Mouse (Mus musculus): ENCODE results near the gene Kcnab2. TPM values are rescaled to one million over a fixed set of nuclear protein-coding genes. Genes with fewer than 3 reads are reported as not detected.

Kcnab2 gene
- polyA plus RNA-seq, 1 experiment from 2014 or later, result 9.2 TPM

- WGBS, result 77% methylated on average over 10 of the region's 10 CpGs
- Histone ChIP-seq H3K4me1 (ENCODE audit: control insufficient read depth, insufficient read depth, low read length) (no peaks in the 10 kb centered on the region), H3K9me3 (ENCODE audit: control insufficient read depth, low read length) (no peaks in the 10 kb centered on the region)
Observed at GRCm38 (mm10) chr4:152446178-152446577, 31.5 kb downstream of the Kcnab2 start.

GRCm38 (mm10) chr4:152441536-152441935 lies 36.1 kb downstream of the Kcnab2 start:
- Histone ChIP-seq H3K4me3 (ENCODE audit: low read depth, low read length) (no peak overlapping the region), H3K9ac (ENCODE audit: low read depth, low read length) (no peak overlapping the region), H3K36me3 (ENCODE audit: control insufficient read depth, insufficient read depth, low read length) (no peaks in the 10 kb centered on the region), H3K4me1 (ENCODE audit: control insufficient read depth, insufficient read depth, low read length) (no peaks in the 10 kb centered on the region), H3K4me2 (ENCODE audit: low read depth, low read length) (no peak overlapping the region), H3K27ac (replicated peaks; ENCODE audit: low read depth, low read length) (no peak overlapping the region), H3K27me3 (replicated peaks; ENCODE audit: control insufficient read depth, insufficient read depth, low read length) (no peaks in the 10 kb centered on the region), H3K9me3 (ENCODE audit: control insufficient read depth, low read length) (no peaks in the 10 kb centered on the region)
- 36% methylated on average over 9 of the region's 9 CpGs for WGBS
- no peak for ATAC-seq (ENCODE audit: low read depth)
- no peak for DNase-seq (ENCODE audit: low spot score)

More at GRCm38 (mm10) chr4:152446178-152446577, 31.5 kb downstream of the Kcnab2 start:
- no peak overlapping the region for H3K9ac ChIP-seq (ENCODE audit: low read depth, low read length)
- no peak overlapping the region for H3K4me2 ChIP-seq (ENCODE audit: low read depth, low read length)
- H3K27me3 ChIP-seq (replicated peaks; ENCODE audit: control insufficient read depth, insufficient read depth, low read length), result no peaks in the 10 kb centered on the region
- H3K27ac ChIP-seq (replicated peaks; ENCODE audit: low read depth, low read length), result no peak overlapping the region
- no peak overlapping the region for H3K4me3 ChIP-seq (ENCODE audit: low read depth, low read length)
- ATAC-seq (ENCODE audit: low read depth) (peak; percentile 31; the same call in 1 of the 2 replicates), DNase-seq (ENCODE audit: low spot score) (peak; percentile 26)
- no peaks in the 10 kb centered on the region for H3K36me3 ChIP-seq (ENCODE audit: control insufficient read depth, insufficient read depth, low read length)

- H3K9ac ChIP-seq (ENCODE audit: low read depth, low read length), result no peak overlapping the region
- H3K4me2 ChIP-seq (ENCODE audit: low read depth, low read length), result no peak overlapping the region
- no peaks in the 10 kb centered on the region for H3K36me3 ChIP-seq (ENCODE audit: control insufficient read depth, insufficient read depth, low read length)
- no peaks in the 10 kb centered on the region for H3K9me3 ChIP-seq (ENCODE audit: control insufficient read depth, low read length)
- no peak overlapping the region for H3K27ac ChIP-seq (replicated peaks; ENCODE audit: low read depth, low read length)
- DNase-seq (ENCODE audit: low spot score) (no peak), ATAC-seq (ENCODE audit: low read depth) (no peak)
- H3K4me3 ChIP-seq (ENCODE audit: low read depth, low read length), result no peak overlapping the region
- whole genome bisulfite sequencing, result 60% methylated on average over 9 of the region's 9 CpGs
- no peaks in the 10 kb centered on the region for H3K27me3 ChIP-seq (replicated peaks; ENCODE audit: control insufficient read depth, insufficient read depth, low read length)
- no peaks in the 10 kb centered on the region for H3K4me1 ChIP-seq (ENCODE audit: control insufficient read depth, insufficient read depth, low read length)
Observed at GRCm38 (mm10) chr4:152440882-152441281, 36.8 kb downstream of the Kcnab2 start.

DNA sequence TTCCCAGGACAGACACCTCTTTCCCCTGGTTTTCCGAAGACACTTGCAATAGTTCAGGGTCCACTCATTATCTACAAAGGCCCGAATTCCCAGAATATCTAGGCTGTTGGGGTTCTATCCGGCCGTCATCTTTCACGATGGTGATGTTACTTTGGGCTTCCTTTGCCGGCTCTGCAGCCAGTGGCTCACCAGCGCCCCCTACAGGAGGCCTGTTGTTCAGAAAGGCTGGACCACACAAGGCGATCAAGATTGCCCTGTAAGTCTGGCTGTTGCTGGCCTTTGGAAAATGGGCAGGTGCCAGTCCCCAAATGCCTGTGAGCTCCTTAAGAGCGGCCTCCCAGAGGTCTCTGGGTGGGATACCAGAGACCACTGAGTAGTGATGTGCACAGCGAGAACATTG lies 42.4 kb downstream of the Kcnab2 start:
- peak; percentile 75 for ATAC-seq (ENCODE audit: low read depth)
- WGBS, result 13% methylated on average over 10 of the region's 10 CpGs
- no peaks in the 10 kb centered on the region for H3K4me1 ChIP-seq (ENCODE audit: control insufficient read depth, insufficient read depth, low read length)

DNA sequence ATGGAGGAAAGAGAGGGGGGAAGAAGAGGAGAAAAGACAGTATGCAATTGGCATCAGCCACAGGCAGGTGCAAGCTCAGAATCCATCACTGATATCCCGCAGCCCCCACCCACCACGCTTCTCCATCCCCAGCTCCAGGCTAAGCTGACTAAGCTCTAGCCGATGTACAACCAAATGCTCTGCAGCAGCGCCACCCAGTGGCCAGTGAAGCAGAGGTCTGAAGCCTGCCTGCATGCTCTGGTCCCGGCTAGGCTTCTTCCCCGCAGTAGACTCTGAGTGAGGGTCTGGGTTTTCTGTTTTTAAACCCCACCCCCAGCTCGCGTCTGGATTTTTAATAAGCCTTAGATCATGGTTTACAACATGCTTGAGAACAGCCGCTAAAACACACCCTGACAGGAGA lies 42.8 kb downstream of the Kcnab2 start:
- no peaks in the 10 kb centered on the region for H3K9me3 ChIP-seq (ENCODE audit: control insufficient read depth, low read length)
- no peaks in the 10 kb centered on the region for H3K27me3 ChIP-seq (replicated peaks; ENCODE audit: control insufficient read depth, insufficient read depth, low read length)
- H3K9ac ChIP-seq (ENCODE audit: low read depth, low read length), result no peak overlapping the region
- H3K4me2 ChIP-seq (ENCODE audit: low read depth, low read length), result peak overlapping the region; percentile 44
- DNase-seq (ENCODE audit: low spot score), result peak; percentile 92
- no peaks in the 10 kb centered on the region for H3K36me3 ChIP-seq (ENCODE audit: control insufficient read depth, insufficient read depth, low read length)
- H3K4me3 ChIP-seq (ENCODE audit: low read depth, low read length), result peak overlapping the region; percentile 14
- whole genome bisulfite sequencing, result 0% methylated on average over 9 of the region's 9 CpGs
- H3K4me1 ChIP-seq (ENCODE audit: control insufficient read depth, insufficient read depth, low read length), result no peaks in the 10 kb centered on the region
- ATAC-seq (ENCODE audit: low read depth), result peak; percentile 93
- H3K27ac ChIP-seq (replicated peaks; ENCODE audit: low read depth, low read length), result no peak overlapping the region

More for the DNA sequence above, 42.4 kb downstream of the Kcnab2 start:
- no peak overlapping the region for H3K9ac ChIP-seq (ENCODE audit: low read depth, low read length)
- H3K27ac ChIP-seq (replicated peaks; ENCODE audit: low read depth, low read length), result no peak overlapping the region
- H3K4me2 ChIP-seq (ENCODE audit: low read depth, low read length), result peak overlapping the region; percentile 44
- no peaks in the 10 kb centered on the region for H3K36me3 ChIP-seq (ENCODE audit: control insufficient read depth, insufficient read depth, low read length)
- no peaks in the 10 kb centered on the region for H3K9me3 ChIP-seq (ENCODE audit: control insufficient read depth, low read length)
- DNase-seq (ENCODE audit: low spot score), result peak; percentile 41
- H3K27me3 ChIP-seq (replicated peaks; ENCODE audit: control insufficient read depth, insufficient read depth, low read length), result no peaks in the 10 kb centered on the region
- H3K4me3 ChIP-seq (ENCODE audit: low read depth, low read length), result peak overlapping the region; percentile 14

GRCm38 (mm10) chr4:152432308-152432707 lies 45.4 kb downstream of the Kcnab2 start:
- Histone ChIP-seq H3K4me2 (ENCODE audit: low read depth, low read length) (no peak overlapping the region), H3K4me1 (ENCODE audit: control insufficient read depth, insufficient read depth, low read length) (no peaks in the 10 kb centered on the region), H3K27ac (replicated peaks; ENCODE audit: low read depth, low read length) (no peak overlapping the region), H3K9me3 (ENCODE audit: control insufficient read depth, low read length) (no peaks in the 10 kb centered on the region), H3K4me3 (ENCODE audit: low read depth, low read length) (no peak overlapping the region), H3K9ac (ENCODE audit: low read depth, low read length) (no peak overlapping the region), H3K27me3 (replicated peaks; ENCODE audit: control insufficient read depth, insufficient read depth, low read length) (no peaks in the 10 kb centered on the region), H3K36me3 (ENCODE audit: control insufficient read depth, insufficient read depth, low read length) (no peaks in the 10 kb centered on the region)
- WGBS, result 59% methylated on average over 5 of the region's 5 CpGs
- ATAC-seq (ENCODE audit: low read depth), result no peak
- DNase-seq (ENCODE audit: low spot score), result no peak

DNA sequence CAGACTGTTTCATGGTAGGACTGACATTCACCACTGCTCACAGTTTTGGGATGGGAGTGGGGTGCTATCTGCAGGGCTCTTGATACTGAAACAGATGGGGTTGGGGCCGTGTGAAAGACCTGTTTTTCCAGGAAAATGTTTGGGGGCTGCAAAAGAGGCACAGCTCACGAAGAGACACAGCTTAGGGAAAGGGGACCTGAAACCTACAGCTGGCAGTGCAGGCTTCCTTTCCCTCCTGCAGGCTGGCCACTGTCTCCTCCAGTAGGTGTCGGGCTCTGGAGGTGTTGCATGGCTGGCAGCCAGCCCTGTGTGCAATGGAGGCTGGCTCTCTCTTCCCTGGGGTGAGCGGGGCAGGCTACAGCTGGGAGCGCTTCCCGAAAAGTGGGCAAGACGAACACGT lies 49.4 kb downstream of the Kcnab2 start:
- Histone ChIP-seq H3K4me1 (ENCODE audit: control insufficient read depth, insufficient read depth, low read length) (no peaks in the 10 kb centered on the region), H3K4me2 (ENCODE audit: low read depth, low read length) (no peak overlapping the region), H3K27me3 (replicated peaks; ENCODE audit: control insufficient read depth, insufficient read depth, low read length) (no peaks in the 10 kb centered on the region), H3K36me3 (ENCODE audit: control insufficient read depth, insufficient read depth, low read length) (no peaks in the 10 kb centered on the region), H3K9me3 (ENCODE audit: control insufficient read depth, low read length) (no peaks in the 10 kb centered on the region), H3K9ac (ENCODE audit: low read depth, low read length) (no peak overlapping the region), H3K4me3 (ENCODE audit: low read depth, low read length) (no peak overlapping the region), H3K27ac (replicated peaks; ENCODE audit: low read depth, low read length) (no peak overlapping the region)
- 58% methylated on average over 8 of the region's 8 CpGs for WGBS
- no peak for DNase-seq (ENCODE audit: low spot score)
- no peak for ATAC-seq (ENCODE audit: low read depth)

DNA sequence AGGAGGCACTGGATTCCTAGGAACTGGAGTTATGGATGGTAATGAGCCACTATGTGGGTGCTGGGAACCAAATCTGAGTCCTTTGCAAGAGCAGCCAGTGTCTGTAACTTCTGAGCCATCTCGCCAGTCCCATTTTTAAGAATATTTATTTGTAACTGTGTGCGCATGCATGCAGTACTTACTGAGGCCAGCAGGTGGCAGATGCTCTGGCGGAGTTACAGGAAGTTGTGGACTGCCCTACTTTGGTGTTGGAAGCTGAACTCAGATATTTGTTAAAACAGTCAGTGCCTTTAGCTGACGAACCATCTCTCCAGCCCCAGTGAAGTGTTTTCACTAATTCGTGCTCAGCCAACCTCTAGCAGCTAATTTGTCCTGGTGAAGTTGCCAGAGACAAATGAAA lies 52.7 kb downstream of the Kcnab2 start:
- no peak for DNase-seq (ENCODE audit: low spot score)
- no peak for ATAC-seq (ENCODE audit: low read depth)
- Histone ChIP-seq H3K4me2 (ENCODE audit: low read depth, low read length) (no peak overlapping the region), H3K4me3 (ENCODE audit: low read depth, low read length) (no peak overlapping the region), H3K27me3 (replicated peaks; ENCODE audit: control insufficient read depth, insufficient read depth, low read length) (no peaks in the 10 kb centered on the region), H3K9ac (ENCODE audit: low read depth, low read length) (no peak overlapping the region), H3K27ac (replicated peaks; ENCODE audit: low read depth, low read length) (no peak overlapping the region), H3K4me1 (ENCODE audit: control insufficient read depth, insufficient read depth, low read length) (no peaks in the 10 kb centered on the region), H3K36me3 (ENCODE audit: control insufficient read depth, insufficient read depth, low read length) (no peaks in the 10 kb centered on the region), H3K9me3 (ENCODE audit: control insufficient read depth, low read length) (no peaks in the 10 kb centered on the region)
- WGBS, result 59% methylated on average over 5 of the region's 5 CpGs

DNA sequence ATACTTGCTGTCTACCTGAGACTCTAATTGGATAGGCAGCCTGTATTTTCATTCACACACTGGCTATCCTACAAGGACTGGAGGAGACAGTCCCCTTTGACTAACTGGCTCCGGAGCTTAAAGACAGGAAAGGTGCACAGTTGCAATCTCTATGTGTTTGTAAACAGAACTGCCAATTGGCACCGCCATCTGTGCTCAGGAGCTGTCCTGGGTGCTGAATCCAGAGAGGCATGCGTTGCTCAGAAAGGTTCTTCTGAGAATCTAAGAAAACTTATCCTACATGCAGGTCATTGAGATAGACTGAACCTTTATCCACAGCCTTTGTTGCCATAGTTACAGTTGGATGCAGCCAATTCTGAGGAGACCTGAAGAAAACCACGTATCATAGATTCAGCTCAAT lies 53.3 kb downstream of the Kcnab2 start:
- DNase-seq (ENCODE audit: low spot score), result peak; percentile 61
- H3K4me1 ChIP-seq (ENCODE audit: control insufficient read depth, insufficient read depth, low read length), result no peaks in the 10 kb centered on the region
- no peak for ATAC-seq (ENCODE audit: low read depth)
- WGBS, result 38% methylated on average over 4 of the region's 4 CpGs
- H3K4me3 ChIP-seq (ENCODE audit: low read depth, low read length), result no peak overlapping the region
- H3K4me2 ChIP-seq (ENCODE audit: low read depth, low read length), result no peak overlapping the region
- no peaks in the 10 kb centered on the region for H3K27me3 ChIP-seq (replicated peaks; ENCODE audit: control insufficient read depth, insufficient read depth, low read length)
- H3K9me3 ChIP-seq (ENCODE audit: control insufficient read depth, low read length), result no peaks in the 10 kb centered on the region
- H3K36me3 ChIP-seq (ENCODE audit: control insufficient read depth, insufficient read depth, low read length), result no peaks in the 10 kb centered on the region
- H3K9ac ChIP-seq (ENCODE audit: low read depth, low read length), result no peak overlapping the region
- no peak overlapping the region for H3K27ac ChIP-seq (replicated peaks; ENCODE audit: low read depth, low read length)
